Mouse (Mus musculus) thymus, postnatal 4 days (tissue): ENCODE data around the gene Dohh.

ENCODE experiments used
- DNase-seq: peaks from one replicate; pipeline ENCODE4 v3.0.0; 2021

Dohh gene

GRCm38 (mm10) chr10:81406504-81407440, 22.5 kb downstream of the Dohh start:
- no peak for DNase-seq

DNA sequence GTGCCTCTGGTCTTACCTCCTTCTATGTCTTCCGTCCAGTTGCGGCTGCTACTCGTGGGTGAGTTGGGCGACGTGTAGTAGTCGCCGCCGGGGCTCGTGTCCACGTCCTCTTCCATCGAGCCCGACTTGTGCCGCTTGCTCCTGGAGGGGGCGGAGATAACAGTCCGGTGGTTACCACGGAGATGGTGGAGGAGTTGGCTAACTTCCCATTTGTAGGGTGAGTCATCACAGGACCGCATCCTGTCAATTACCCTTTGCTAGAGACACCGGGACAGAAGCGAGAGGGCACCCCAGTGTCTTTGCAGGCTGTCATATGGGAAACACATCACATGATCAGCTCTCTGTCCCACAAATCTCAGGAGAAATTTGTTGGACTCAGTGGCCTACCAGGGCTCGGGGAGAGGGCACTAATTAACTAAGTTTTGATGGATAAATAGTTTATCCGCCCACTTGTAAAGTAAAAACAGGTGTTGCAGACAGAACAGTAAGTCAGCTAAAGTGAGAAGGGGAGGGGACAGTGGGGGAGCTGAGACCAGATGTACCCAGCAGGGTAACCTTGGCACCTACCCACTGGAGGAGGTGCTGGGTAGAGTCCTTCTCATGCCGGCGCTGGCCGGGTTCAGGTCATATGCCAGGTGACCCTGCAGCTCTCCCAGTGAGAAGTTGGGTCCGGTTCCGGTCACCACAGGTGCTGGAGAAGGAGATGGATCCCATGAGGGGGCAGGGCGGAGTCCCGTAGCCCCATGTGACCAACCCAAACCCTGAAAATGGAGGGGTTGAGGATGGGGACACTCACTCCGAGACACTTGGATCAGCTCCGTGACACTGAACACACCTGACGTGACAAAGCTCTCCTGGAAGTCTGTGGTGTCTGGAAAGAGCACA, 23.6 kb downstream of the Dohh start:
- DNase-seq, result no peak

DNA sequence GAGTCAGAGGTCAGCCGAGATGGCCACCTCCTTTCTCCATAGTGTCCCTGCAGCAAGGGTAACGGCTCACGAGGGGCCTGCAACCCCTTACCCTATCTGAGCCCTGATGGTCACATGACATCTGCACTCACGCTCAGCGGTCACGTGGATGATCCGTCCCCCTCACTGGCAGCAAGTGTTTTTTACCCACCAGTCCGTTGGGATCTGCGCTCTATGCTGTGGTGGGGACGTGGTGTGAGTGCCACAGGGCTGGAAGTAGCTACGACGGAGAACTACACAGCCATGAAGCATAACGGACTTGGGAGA, 24.1 kb downstream of the Dohh start:
- DNase-seq, result no peak

DNA sequence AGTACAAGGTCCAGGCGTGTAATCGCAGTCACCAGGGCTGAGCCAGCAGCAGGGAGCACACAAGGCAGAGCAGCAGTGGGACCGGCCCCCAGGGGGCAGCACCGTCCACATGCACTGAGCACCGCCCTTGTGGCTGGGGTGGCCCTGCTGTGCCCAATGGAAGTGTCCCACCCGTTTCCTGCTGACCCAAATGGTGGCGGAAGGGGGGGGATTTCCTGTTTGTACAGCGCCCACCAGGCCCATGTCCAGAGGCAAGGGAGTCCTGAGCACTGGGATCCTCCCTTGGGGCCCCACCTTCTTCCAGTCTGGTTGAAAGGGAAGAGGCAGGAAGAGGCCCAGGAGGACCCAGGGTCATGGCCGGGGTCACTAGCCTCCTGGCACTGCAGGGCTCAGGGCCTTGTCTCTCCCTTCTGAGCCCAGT, 24.7 kb downstream of the Dohh start:
- DNase-seq, result peak; percentile 87

GRCm38 (mm10) chr10:81409330-81409729, 25.1 kb downstream of the Dohh start:
- DNase-seq, result no peak

DNA sequence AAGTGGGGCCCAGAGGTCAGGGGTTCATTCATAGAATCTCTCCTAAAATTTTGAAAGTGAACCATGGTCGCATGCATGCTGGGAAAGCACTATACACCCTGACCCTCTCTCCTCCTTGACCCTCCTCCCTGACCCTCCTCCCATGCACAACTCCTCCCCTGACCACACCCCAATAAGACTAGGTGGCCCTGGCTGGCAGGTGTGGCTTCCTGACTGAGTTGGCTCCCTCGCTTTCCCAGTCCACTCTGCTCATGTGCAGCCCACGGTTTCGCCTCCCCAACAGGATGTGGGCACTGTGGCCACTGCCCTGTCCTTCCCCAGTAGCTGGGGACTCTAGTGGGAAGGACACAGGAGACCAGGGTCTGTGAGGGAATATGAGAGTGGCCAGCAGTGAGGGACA, 26.1 kb downstream of the Dohh start:
- no peak for DNase-seq

DNA sequence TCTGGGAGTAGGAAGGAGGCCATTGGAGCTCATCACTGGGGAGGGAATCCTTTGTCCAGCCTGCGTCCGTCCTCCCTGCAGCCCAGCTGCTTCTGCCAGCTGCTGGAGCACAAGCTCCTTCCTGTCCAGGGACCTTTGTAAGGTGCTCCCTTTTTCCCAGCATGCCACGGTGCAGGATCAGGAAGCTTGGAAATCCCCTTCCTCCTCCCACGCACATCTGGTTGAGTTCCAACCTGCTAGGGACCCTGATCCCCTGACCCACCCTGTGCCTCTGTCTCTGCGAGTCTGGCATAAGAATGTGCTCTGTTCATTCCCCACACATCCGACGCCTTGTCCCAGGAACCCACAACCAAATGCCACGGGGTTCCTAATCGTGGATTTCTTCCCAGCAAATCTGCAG, 26.8 kb downstream of the Dohh start:
- no peak for DNase-seq

GRCm38 (mm10) chr10:81411471-81412400, 27.5 kb downstream of the Dohh start:
- no peak for DNase-seq

GRCm38 (mm10) chr10:81412586-81413309, 28.5 kb downstream of the Dohh start:
- DNase-seq, result no peak

- peak; percentile 55 for DNase-seq
Observed at GRCm38 (mm10) chr10:81413310-81414261, 29.4 kb downstream of the Dohh start.

DNA sequence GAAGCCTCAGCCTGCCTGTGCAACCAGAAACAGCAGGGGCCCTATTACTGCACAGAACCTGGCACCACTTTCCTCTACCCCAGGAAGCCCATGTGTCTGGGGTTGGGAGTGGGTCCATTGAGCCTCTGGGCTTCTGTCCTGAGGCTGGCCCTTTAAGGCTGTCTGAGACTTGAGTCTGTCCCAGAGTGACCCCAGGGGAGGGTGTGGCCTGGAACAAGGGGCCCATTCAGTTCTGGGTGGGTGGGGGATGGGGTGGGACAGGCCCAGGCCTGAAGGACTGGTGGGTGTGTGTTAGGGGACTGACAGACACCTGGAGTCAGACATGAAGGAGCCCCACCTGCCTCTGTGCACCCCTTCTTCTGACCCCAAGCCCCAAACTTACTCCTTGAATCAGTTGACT, 30.5 kb downstream of the Dohh start:
- no peak for DNase-seq

DNA sequence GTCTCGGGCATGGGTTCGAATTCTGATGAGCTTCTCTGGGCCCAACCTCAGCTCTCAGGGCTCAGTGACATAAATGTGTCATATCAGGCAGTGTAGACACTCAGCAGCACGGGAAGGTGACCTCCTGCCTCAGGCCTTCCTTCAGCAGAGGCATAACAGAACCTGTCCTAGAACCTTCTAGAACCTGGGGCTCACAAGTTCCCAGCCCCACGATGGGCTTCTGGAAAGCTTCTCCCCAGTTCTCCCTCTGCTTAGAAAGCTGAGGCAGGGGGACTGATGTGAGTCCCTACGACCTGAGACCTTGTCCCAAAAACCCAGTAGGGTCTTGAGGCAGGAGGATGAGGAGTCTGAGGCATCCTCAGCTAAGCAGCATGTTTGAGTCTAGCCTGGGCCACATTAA, 30.9 kb downstream of the Dohh start:
- no peak for DNase-seq

- DNase-seq, result no peak
Observed at GRCm38 (mm10) chr10:81415549-81416310, 31.5 kb downstream of the Dohh start.

- peak; percentile 62 for DNase-seq
Observed at GRCm38 (mm10) chr10:81416581-81417226, 32.5 kb downstream of the Dohh start.

GRCm38 (mm10) chr10:81417227-81418215, 33.3 kb downstream of the Dohh start:
- DNase-seq, result no peak

GRCm38 (mm10) chr10:81418216-81419070, 34.2 kb downstream of the Dohh start:
- peak; percentile 6 for DNase-seq
